Mouse (Mus musculus): ENCODE data around the gene Fam168a. TPM values are rescaled to one million over a fixed set of nuclear protein-coding genes. Genes with fewer than 3 reads are reported as not detected.

Gene Fam168a
- total RNA-seq, 1 experiment from 2014 or later = 67.5 TPM

GRCm38 (mm10) chr7:100866675-100867074 is 160.2 kb downstream of the Fam168a start:
- peak; percentile 79 for DNase-seq

- DNase-seq = no peak
Measured at GRCm38 (mm10) chr7:100867561-100867960, 161.1 kb downstream of the Fam168a start.

GRCm38 (mm10) chr7:100868551-100868950 is 162.1 kb downstream of the Fam168a start:
- no peak for DNase-seq

GRCm38 (mm10) chr7:100869877-100870629 is 163.6 kb downstream of the Fam168a start:
- DNase-seq = no peak

- no peak for DNase-seq
Measured at GRCm38 (mm10) chr7:100871355-100871754, 164.9 kb downstream of the Fam168a start.

- peak; percentile 87 for DNase-seq
Measured at GRCm38 (mm10) chr7:100871892-100872291, 165.5 kb downstream of the Fam168a start.

GRCm38 (mm10) chr7:100873197-100873596 is 166.8 kb downstream of the Fam168a start:
- no peak for DNase-seq

GRCm38 (mm10) chr7:100875822-100876221 is 169.4 kb downstream of the Fam168a start:
- DNase-seq = no peak

- peak; percentile 56 for DNase-seq
Measured at GRCm38 (mm10) chr7:100876293-100876692, 169.9 kb downstream of the Fam168a start.

GRCm38 (mm10) chr7:100876771-100877170 is 170.3 kb downstream of the Fam168a start:
- no peak for DNase-seq

GRCm38 (mm10) chr7:100879595-100879994 is 173.2 kb downstream of the Fam168a start:
- DNase-seq = peak; percentile 92

- peak; percentile 36 for DNase-seq
Measured at GRCm38 (mm10) chr7:100881531-100881930, 175.1 kb downstream of the Fam168a start.

GRCm38 (mm10) chr7:100881950-100882349 is 175.5 kb downstream of the Fam168a start:
- no peak for DNase-seq

- DNase-seq = no peak
Measured at GRCm38 (mm10) chr7:100884460-100884859, 178.0 kb downstream of the Fam168a start.

GRCm38 (mm10) chr7:100886535-100886934 is 180.1 kb downstream of the Fam168a start:
- peak; percentile 74 for DNase-seq

Small RNA genes lying within 50 kb of the gene (microRNA-seq; reads per million reads assigned to microRNA genes)
- 109 to 120 reads per million in 2 experiments for gene Mir3102

Other genes starting within 250 kb of the Fam168a start
- gene Ucp3, start 233.6 kb upstream of the Fam168a start, total RNA-seq (2021) = 41.2 and 43.0 TPM in 2 replicates
- gene Ucp2, start 213.3 kb upstream of the Fam168a start, total RNA-seq (2021) = 355 and 500 TPM in 2 replicates
- gene Dnajb13, start 191.7 kb upstream of the Fam168a start, total RNA-seq (2021) = 0.30 TPM in 1 of 2 replicates, not detected in the other
- gene Coa4, start 169.6 kb upstream of the Fam168a start, total RNA-seq (2021) = 7.8 and 10.4 TPM in 2 replicates
- 68.0 TPM in 2 replicates for gene Rab6a, start 99.2 kb upstream of the Fam168a start, total RNA-seq (2021)
- 59.8 and 60.9 TPM in 2 replicates for gene Mrpl48, start 98.3 kb upstream of the Fam168a start, total RNA-seq (2021)
- gene Plekhb1, start 44.2 kb upstream of the Fam168a start, total RNA-seq (2021) = 3.0 and 4.0 TPM in 2 replicates
- gene Relt, start 156.8 kb downstream of the Fam168a start, total RNA-seq (2021) = 3.1 and 5.8 TPM in 2 replicates
- 43.9 and 47.2 TPM in 2 replicates for gene Arhgef17, start 225.5 kb downstream of the Fam168a start, total RNA-seq (2021)